Mouse (Mus musculus) splenic B cell, adult 2 months (primary cell): ENCODE data around the gene Eif5a.
A peak's percentile ranks its signal among the peaks of the same experiment; 100 is the strongest.
"Not testable (repeated sequence)": the region's sequence is repeated elsewhere in the genome, so short reads cannot be mapped to it uniquely, and the experiment has no call there.

Experiments
- DNase-seq: peaks from one replicate; pipeline ENCODE4 v3.0.0-alpha.2; 2011; ENCODE audit warnings: low read depth, low spot score
- H3K27me3 ChIP-seq: 2 replicates; pipeline ENCODE4 v1.6.1; 2012; ENCODE audit warnings: mild to moderate bottlenecking, low read length, moderate library complexity, mixed read lengths; ENCODE audit not compliant: control insufficient read depth, poor library complexity, insufficient read depth, severe bottlenecking
- H3K36me3 ChIP-seq: 2 replicates; pipeline ENCODE4 v1.6.1; 2012; ENCODE audit warnings: mild to moderate bottlenecking, low read length, moderate library complexity, mixed read lengths; ENCODE audit not compliant: control insufficient read depth, poor library complexity, insufficient read depth, severe bottlenecking

Gene Eif5a

GRCm38 (mm10) chr11:69920266-69921031, 1.3 kb downstream of the Eif5a start:
- Histone ChIP-seq H3K27me3 (no peaks in the 10 kb centered on the region), H3K36me3 (peaks cover 17% of the 10 kb centered on the region)
- peak; percentile 62 for DNase-seq

- Histone ChIP-seq H3K27me3 (no peaks in the 10 kb centered on the region), H3K36me3 (peaks cover 23% of the 10 kb centered on the region)
- DNase-seq = peak; percentile 92
Measured at GRCm38 (mm10) chr11:69919661-69920265, 2.0 kb downstream of the Eif5a start.

- DNase-seq = no peak
- Histone ChIP-seq H3K27me3 (no peaks in the 10 kb centered on the region), H3K36me3 (peaks cover 23% of the 10 kb centered on the region)
Measured at GRCm38 (mm10) chr11:69919053-69919452, 2.7 kb downstream of the Eif5a start.

GRCm38 (mm10) chr11:69918118-69918517, 3.6 kb downstream of the Eif5a start:
- no peaks in the 10 kb centered on the region for H3K27me3 ChIP-seq
- DNase-seq = no peak
- H3K36me3 ChIP-seq = peaks cover 23% of the 10 kb centered on the region

GRCm38 (mm10) chr11:69917379-69917948, 4.3 kb downstream of the Eif5a start:
- Histone ChIP-seq H3K27me3 (no peaks in the 10 kb centered on the region), H3K36me3 (peaks cover 23% of the 10 kb centered on the region)
- DNase-seq = no peak

GRCm38 (mm10) chr11:69916652-69917378, 4.9 kb downstream of the Eif5a start:
- peaks cover 23% of the 10 kb centered on the region for H3K36me3 ChIP-seq
- DNase-seq = not testable (repeated sequence)

GRCm38 (mm10) chr11:69915667-69916627, 5.8 kb downstream of the Eif5a start:
- DNase-seq = no peak
- Histone ChIP-seq H3K27me3 (no peaks in the 10 kb centered on the region), H3K36me3 (peaks cover 25% of the 10 kb centered on the region)

More at GRCm38 (mm10) chr11:69916652-69917378, 4.9 kb downstream of the Eif5a start:
- H3K27me3 ChIP-seq = not testable (repeated sequence)

- no peak for DNase-seq
- H3K36me3 ChIP-seq = peaks cover 25% of the 10 kb centered on the region
- no peaks in the 10 kb centered on the region for H3K27me3 ChIP-seq
Measured at GRCm38 (mm10) chr11:69914917-69915430, 6.8 kb downstream of the Eif5a start.

GRCm38 (mm10) chr11:69914372-69914764, 7.4 kb downstream of the Eif5a start:
- no peak for DNase-seq
- Histone ChIP-seq H3K36me3 (peaks cover 25% of the 10 kb centered on the region), H3K27me3 (no peaks in the 10 kb centered on the region)

GRCm38 (mm10) chr11:69913554-69914371, 8.0 kb downstream of the Eif5a start, which contains the start of gene Gps2:
Gene Gps2, plus strand, starts transcription at chr11:69913888.
- DNase-seq = peak; percentile 94
- H3K27me3 ChIP-seq = no peaks in the 10 kb centered on the region
- peaks cover 27% of the 10 kb centered on the region for H3K36me3 ChIP-seq

GRCm38 (mm10) chr11:69912716-69913530, 8.8 kb downstream of the Eif5a start:
- Histone ChIP-seq H3K36me3 (peaks cover 25% of the 10 kb centered on the region), H3K27me3 (no peaks in the 10 kb centered on the region)
- DNase-seq = no peak

GRCm38 (mm10) chr11:69911701-69912100, 10.1 kb downstream of the Eif5a start:
- no peaks in the 10 kb centered on the region for H3K27me3 ChIP-seq
- H3K36me3 ChIP-seq = peaks cover 19% of the 10 kb centered on the region
- DNase-seq = no peak
